Mouse (Mus musculus): ENCODE measurements at regions not wholly inside any gene's neighbourhood (a gene's known extent, or its start where the extent isn't known, plus 50 kb on each side); places are given as distances from the start of the nearest gene placed in this dataset.

DNA sequence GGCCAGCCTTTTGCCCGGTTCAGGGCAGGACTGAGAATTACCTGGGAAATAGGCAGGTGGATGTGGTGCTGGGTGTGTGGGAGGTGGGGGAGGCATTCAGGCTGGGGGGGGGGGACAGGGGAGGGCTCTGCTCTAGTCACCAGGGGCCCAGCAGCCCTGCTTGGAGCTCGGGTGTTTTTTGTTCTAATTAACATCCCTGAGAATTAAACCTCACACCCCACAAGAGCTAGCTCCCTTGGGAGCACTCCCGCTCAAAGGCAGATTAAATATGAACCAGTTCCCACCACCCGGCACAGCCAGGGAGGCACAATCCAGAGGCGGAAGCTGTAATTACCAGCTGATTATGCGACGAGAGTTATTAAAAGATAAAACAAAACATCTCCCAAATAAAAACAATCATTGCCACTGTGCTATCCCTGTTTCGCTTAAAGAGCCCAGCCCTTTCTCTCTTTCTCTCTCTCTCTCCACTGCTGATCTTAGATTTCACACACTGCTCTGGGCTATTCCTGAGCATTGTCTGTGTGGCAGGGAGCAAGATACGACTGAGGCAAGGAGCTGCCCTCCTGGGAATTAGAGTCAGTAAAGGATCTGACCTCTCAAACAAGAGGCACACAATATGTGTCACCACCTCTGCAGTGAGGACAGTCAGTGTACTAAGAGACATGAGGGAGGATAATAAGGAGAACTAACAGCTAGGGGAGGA, 397.0 kb downstream of the Matn1 start:
- Histone ChIP-seq H3K27ac (replicated peaks) (no peak overlapping the region), H3K9ac (no peak overlapping the region), H3K9me3 (replicated peaks) (no peaks in the 10 kb centered on the region), H3K4me1 (no peaks in the 10 kb centered on the region), H3K4me3 (replicated peaks) (no peak overlapping the region), H3K36me3 (no peaks in the 10 kb centered on the region), H3K27me3 (peaks cover 11% of the 10 kb centered on the region), H3K4me2 (replicated peaks) (no peak overlapping the region)
- WGBS: 18% methylated on average over 9 of the region's 9 CpGs
- ATAC-seq (ENCODE audit: insufficient number of reproducible peaks, low FRiP score, low TSS enrichment, low read depth): no peak

DNA sequence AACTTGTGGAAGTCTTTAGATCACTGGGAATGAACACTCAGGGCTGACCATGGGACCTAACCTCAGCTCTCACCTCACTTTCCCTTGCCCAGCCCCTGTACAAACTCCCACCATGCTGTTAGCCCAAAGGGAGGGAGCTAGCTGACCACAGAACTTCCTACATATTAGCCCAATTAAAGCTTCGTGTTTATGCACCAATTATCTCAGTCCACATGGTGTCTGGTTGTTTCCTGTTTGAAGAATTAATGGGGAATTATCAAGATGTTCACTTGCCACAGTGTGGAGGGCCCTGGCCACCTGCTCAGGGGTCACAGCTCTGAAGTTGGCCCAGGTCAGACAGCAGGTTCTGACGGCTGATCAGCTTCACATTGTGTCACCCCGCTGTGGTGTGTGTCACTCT, 402.5 kb downstream of the Matn1 start:
- Histone ChIP-seq H3K27me3 (peaks cover 2% of the 10 kb centered on the region), H3K4me2 (replicated peaks) (no peak overlapping the region), H3K9me3 (replicated peaks) (no peaks in the 10 kb centered on the region), H3K4me3 (replicated peaks) (no peak overlapping the region), H3K36me3 (no peaks in the 10 kb centered on the region), H3K9ac (no peak overlapping the region), H3K4me1 (no peaks in the 10 kb centered on the region), H3K27ac (replicated peaks) (no peak overlapping the region)
- 61% methylated on average over 3 of the region's 3 CpGs for WGBS
- no peak for ATAC-seq (ENCODE audit: insufficient number of reproducible peaks, low FRiP score, low TSS enrichment, low read depth)

DNA sequence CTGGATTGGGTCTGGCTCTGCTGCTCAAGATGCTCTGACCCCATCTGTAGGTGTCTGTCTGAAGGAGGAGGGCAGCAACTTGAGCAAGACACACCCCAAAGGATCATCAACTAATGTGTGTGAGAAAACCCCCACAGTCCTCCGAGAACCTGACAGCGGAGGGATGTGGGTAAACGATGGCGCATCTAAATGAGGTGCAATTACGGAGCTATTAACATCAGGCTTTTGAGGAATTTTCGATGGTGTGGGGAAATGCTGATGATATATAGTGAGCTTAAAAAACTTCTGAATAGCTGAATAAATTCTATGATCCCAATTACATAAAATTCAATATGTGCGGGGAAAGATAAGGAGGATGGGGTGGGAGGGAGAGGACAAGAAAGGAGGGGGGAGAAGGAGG, 406.1 kb downstream of the Matn1 start:
- peaks cover 2% of the 10 kb centered on the region for H3K27me3 ChIP-seq
- no peaks in the 10 kb centered on the region for H3K9me3 ChIP-seq (replicated peaks)
- H3K27ac ChIP-seq (replicated peaks): no peak overlapping the region
- WGBS: 52% methylated on average over 7 of the region's 7 CpGs
- no peak overlapping the region for H3K9ac ChIP-seq
- no peaks in the 10 kb centered on the region for H3K4me1 ChIP-seq
- no peak for ATAC-seq (ENCODE audit: insufficient number of reproducible peaks, low FRiP score, low TSS enrichment, low read depth)
- H3K36me3 ChIP-seq: no peaks in the 10 kb centered on the region
- H3K4me2 ChIP-seq (replicated peaks): no peak overlapping the region
- H3K4me3 ChIP-seq (replicated peaks): no peak overlapping the region

DNA sequence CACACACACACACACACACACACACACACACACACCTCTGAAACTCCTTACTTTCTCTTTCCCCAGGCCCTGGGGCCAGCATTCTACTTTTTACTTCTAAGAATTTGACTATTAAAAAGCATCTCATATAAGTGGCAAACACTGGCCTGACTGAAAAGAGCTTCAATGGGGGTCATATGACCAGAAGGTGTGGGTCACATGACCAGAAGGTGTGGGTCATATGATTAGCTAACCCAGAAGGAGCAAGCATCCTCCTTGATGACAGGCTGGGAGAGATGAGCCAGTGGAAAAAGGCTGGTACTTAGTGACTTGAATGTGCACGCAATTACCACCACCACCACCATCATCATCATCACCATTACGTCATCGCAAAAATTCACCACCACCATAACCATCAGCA, 410.7 kb downstream of the Matn1 start:
- Histone ChIP-seq H3K4me3 (replicated peaks) (no peak overlapping the region), H3K27ac (replicated peaks) (no peak overlapping the region), H3K4me2 (replicated peaks) (no peak overlapping the region), H3K4me1 (no peaks in the 10 kb centered on the region), H3K9ac (no peak overlapping the region), H3K27me3 (no peaks in the 10 kb centered on the region; the same call in 1 of the 2 replicates), H3K36me3 (no peaks in the 10 kb centered on the region), H3K9me3 (replicated peaks) (no peaks in the 10 kb centered on the region)
- ATAC-seq (ENCODE audit: insufficient number of reproducible peaks, low FRiP score, low TSS enrichment, low read depth): no peak
- WGBS: 98% methylated on average over 3 of the region's 3 CpGs

DNA sequence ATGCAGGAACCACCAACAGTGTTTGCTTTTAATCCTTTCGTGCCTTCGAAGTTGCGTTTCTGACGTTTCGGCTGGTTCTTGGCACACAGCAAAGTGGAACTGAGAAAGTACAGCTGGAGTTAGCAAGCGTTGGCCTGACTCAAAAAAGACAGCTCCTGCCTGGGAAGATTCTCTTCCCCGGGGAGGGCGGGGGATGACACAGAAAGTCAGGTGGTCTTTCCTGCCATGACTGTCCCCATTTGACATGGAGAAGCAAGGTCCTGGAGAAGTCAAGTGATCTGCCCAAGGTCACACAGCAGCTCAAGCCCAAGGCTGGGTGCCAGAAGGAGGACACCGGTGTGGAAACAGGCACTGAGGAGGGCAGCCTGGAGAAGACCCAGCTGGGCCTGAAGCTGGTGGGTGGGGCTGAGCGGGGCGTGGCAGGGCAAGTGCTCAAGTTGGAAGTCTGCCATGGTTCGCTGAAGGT, 411.4 kb downstream of the Matn1 start:
- Histone ChIP-seq H3K4me3 (replicated peaks) (no peak overlapping the region), H3K27ac (replicated peaks) (no peak overlapping the region), H3K36me3 (no peaks in the 10 kb centered on the region), H3K9me3 (replicated peaks) (no peaks in the 10 kb centered on the region), H3K9ac (no peak overlapping the region), H3K4me1 (no peaks in the 10 kb centered on the region), H3K4me2 (replicated peaks) (no peak overlapping the region), H3K27me3 (no peaks in the 10 kb centered on the region; the same call in 1 of the 2 replicates)
- WGBS: 79% methylated on average over 12 of the region's 12 CpGs
- ATAC-seq (ENCODE audit: insufficient number of reproducible peaks, low FRiP score, low TSS enrichment, low read depth): no peak

DNA sequence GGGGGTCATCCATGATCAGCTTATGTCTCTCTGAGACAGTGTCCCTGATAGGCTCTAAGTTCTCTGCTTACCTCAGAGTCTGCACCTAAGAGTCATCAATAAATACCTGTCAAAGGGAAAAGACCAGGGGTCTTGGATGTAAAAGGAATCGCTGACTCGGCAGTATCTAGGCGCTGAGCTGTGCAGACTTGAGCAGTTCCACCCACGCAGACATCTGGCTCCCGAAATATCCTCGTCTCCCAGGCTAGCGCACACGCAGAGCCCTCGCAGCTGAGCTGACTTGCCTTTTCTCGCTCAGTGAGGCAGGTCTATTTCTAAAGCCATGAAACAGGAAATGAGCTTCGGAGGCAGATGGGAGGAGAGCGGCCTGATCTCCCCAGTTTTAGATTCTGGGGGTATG, 412.1 kb downstream of the Matn1 start:
- no peak overlapping the region for H3K9ac ChIP-seq
- no peaks in the 10 kb centered on the region for H3K27me3 ChIP-seq
- H3K9me3 ChIP-seq (replicated peaks): no peaks in the 10 kb centered on the region
- no peak overlapping the region for H3K4me3 ChIP-seq (replicated peaks)
- WGBS: 70% methylated on average over 12 of the region's 12 CpGs
- H3K27ac ChIP-seq (replicated peaks): no peak overlapping the region
- no peaks in the 10 kb centered on the region for H3K36me3 ChIP-seq
- ATAC-seq (ENCODE audit: insufficient number of reproducible peaks, low FRiP score, low TSS enrichment, low read depth): no peak
- no peak overlapping the region for H3K4me2 ChIP-seq (replicated peaks)
- no peaks in the 10 kb centered on the region for H3K4me1 ChIP-seq

DNA sequence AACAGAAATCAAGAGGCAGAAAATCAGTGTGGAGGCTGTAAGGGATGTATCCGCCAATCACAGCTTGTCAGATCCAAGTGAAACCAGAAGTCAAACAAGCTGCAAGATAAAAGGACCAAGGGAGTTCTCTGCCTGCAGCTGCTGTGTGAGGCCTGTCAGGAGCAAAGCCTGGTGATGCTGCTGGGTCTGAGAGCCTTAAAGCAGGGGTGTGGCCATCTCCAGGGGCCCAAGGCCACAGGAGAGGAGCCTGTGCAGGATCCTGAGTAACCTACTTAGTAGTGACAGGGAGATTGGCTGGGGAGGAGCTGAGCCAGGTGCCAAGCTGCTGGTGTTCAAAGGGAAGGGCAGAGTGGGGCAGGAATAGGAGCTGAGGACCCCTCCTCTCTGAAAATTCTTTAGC, 418.8 kb downstream of the Matn1 start:
- ATAC-seq (ENCODE audit: insufficient number of reproducible peaks, low FRiP score, low TSS enrichment, low read depth): no peak
- Histone ChIP-seq H3K27ac (replicated peaks) (no peak overlapping the region), H3K4me2 (replicated peaks) (no peak overlapping the region), H3K27me3 (no peaks in the 10 kb centered on the region), H3K4me1 (no peaks in the 10 kb centered on the region), H3K9me3 (replicated peaks) (no peaks in the 10 kb centered on the region), H3K9ac (no peak overlapping the region), H3K4me3 (replicated peaks) (no peak overlapping the region), H3K36me3 (no peaks in the 10 kb centered on the region)
- 59% methylated on average over 1 of the region's 1 CpGs for WGBS

DNA sequence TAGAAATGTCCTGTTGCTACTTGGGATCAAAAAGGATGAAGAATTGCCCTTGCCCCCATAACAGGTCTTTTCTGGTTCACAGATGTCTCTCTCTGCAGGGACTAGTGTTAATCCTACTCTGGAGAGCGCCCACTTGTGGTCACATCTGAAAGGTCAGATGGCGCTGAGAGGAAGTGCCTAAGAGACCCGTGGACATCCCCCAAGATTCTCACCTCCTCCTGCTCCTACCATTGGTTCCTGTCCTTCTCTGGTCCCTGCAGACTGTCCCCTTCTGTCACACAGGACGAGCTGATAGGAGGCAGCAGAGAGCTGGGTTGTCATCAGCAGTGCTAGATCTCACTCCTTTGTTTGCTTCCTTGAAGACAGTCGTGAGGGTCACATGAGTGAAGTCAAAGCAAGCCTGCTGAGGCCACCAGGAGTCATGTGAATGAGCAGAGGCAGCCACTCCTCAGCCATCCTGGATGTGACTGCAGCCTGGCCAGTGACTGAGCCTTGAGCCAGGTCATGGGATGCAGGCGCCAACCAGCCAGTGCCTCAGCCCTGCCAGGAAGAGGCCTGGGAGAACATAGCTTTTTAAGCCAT, 420.6 kb downstream of the Matn1 start:
- no peaks in the 10 kb centered on the region for H3K4me1 ChIP-seq
- no peak overlapping the region for H3K4me3 ChIP-seq (replicated peaks)
- no peak overlapping the region for H3K9ac ChIP-seq
- ATAC-seq (ENCODE audit: insufficient number of reproducible peaks, low FRiP score, low TSS enrichment, low read depth): no peak
- no peak overlapping the region for H3K4me2 ChIP-seq (replicated peaks)
- H3K27me3 ChIP-seq: no peaks in the 10 kb centered on the region
- no peaks in the 10 kb centered on the region for H3K36me3 ChIP-seq
- no peaks in the 10 kb centered on the region for H3K9me3 ChIP-seq (replicated peaks)
- 38% methylated on average over 6 of the region's 6 CpGs for WGBS
- no peak overlapping the region for H3K27ac ChIP-seq (replicated peaks)

DNA sequence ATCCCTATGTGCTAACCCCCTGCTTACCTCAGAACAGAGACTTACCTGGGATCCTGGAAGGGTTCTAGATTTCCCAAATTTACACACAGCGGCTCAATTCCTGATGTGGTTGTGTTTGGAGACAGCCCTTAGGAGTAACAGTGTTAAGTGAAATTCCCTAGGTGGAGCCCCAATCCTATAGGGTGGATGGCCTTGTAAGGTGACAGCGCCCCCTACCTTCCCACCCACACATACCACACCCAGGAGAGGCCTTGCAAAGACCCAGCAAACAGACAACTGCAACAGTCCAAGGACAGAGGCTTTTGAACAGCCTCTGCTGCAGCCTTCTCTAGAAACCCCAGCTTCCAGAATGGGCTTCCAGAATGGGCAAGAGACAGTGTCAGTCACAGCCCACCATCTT, 421.8 kb downstream of the Matn1 start:
- Histone ChIP-seq H3K4me3 (replicated peaks) (no peak overlapping the region), H3K4me1 (no peaks in the 10 kb centered on the region), H3K4me2 (replicated peaks) (no peak overlapping the region), H3K36me3 (no peaks in the 10 kb centered on the region), H3K27ac (replicated peaks) (no peak overlapping the region), H3K9ac (no peak overlapping the region), H3K27me3 (no peaks in the 10 kb centered on the region), H3K9me3 (replicated peaks) (no peaks in the 10 kb centered on the region)
- no peak for ATAC-seq (ENCODE audit: insufficient number of reproducible peaks, low FRiP score, low TSS enrichment, low read depth)
- WGBS: 54% methylated on average over 2 of the region's 2 CpGs

DNA sequence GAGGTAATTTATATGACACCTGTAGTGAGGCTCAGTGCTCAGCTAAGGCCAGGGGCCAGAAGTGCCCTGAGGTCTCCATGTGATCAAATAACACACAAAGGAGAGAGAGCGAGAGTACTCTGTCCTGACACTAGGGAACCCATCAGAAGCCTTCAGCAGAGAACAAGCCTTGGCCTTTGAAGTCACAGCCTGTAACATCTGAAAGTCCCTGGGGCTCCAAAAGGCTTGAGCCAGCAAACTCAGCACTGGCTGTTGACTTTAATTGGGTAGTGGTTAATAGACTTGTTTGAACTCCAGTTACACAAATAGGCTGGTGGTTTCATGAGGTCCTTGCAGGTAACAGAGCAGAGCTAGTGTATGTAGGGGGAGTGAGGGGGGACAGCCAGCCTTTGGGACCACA, 422.5 kb downstream of the Matn1 start:
- no peaks in the 10 kb centered on the region for H3K4me1 ChIP-seq
- no peak overlapping the region for H3K27ac ChIP-seq (replicated peaks)
- no peaks in the 10 kb centered on the region for H3K9me3 ChIP-seq (replicated peaks)
- H3K4me2 ChIP-seq (replicated peaks): no peak overlapping the region
- no peak overlapping the region for H3K9ac ChIP-seq
- no peak overlapping the region for H3K4me3 ChIP-seq (replicated peaks)
- no peak for ATAC-seq (ENCODE audit: insufficient number of reproducible peaks, low FRiP score, low TSS enrichment, low read depth)
- H3K36me3 ChIP-seq: no peaks in the 10 kb centered on the region
- no peaks in the 10 kb centered on the region for H3K27me3 ChIP-seq
- 58% methylated on average over 1 of the region's 1 CpGs for WGBS

DNA sequence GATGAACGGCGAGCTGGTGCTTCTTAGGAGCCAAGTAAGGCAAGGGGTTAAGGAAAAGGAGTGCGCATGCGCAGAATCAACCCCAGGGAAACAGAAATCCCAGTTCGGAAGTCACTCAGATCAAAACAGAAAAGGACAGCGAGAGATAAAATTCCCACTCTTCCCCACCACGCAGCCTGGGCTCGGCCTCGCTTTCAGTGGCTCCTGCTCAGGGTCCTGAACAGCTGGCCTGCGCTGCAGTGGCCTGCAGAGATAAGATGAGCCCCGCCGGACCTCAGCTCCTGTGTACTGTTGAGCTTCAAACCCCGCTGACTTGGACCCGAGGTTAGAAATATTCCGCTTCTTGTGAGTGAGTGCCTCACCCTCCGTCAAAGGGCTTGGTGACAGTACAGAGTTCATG, 428.3 kb downstream of the Matn1 start:
- ATAC-seq (ENCODE audit: insufficient number of reproducible peaks, low FRiP score, low TSS enrichment, low read depth): no peak
- no peaks in the 10 kb centered on the region for H3K9me3 ChIP-seq (replicated peaks)
- H3K27me3 ChIP-seq: no peaks in the 10 kb centered on the region
- no peak overlapping the region for H3K4me3 ChIP-seq (replicated peaks)
- no peaks in the 10 kb centered on the region for H3K36me3 ChIP-seq
- no peak overlapping the region for H3K9ac ChIP-seq
- WGBS: 83% methylated on average over 16 of the region's 16 CpGs
- H3K4me2 ChIP-seq (replicated peaks): no peak overlapping the region
- no peaks in the 10 kb centered on the region for H3K4me1 ChIP-seq
- no peak overlapping the region for H3K27ac ChIP-seq (replicated peaks)

DNA sequence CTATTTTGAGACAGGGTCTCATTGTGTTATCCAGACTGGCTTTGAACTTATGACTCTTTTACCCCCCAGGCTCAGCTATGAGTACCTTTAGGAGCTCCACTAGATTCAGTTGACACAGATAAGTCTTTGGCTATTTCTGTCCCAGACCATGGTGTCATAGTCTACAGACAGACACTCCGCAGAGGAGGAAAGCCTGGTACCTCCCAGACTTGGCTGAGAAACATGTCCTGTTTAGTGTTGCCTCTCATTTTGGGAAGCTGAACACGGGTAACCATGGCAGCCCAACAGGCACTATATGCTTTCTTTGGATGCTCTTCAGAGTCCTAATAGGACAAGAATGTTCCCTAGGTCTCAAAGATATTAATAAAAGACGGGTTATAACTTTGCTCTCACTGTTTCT, 429.0 kb downstream of the Matn1 start:
- no peak overlapping the region for H3K4me2 ChIP-seq (replicated peaks)
- H3K36me3 ChIP-seq: no peaks in the 10 kb centered on the region
- no peak overlapping the region for H3K9ac ChIP-seq
- H3K4me1 ChIP-seq: no peaks in the 10 kb centered on the region
- WGBS: 76% methylated on average over 3 of the region's 3 CpGs
- H3K27ac ChIP-seq (replicated peaks): no peak overlapping the region
- H3K27me3 ChIP-seq: no peaks in the 10 kb centered on the region
- no peak overlapping the region for H3K4me3 ChIP-seq (replicated peaks)
- H3K9me3 ChIP-seq (replicated peaks): no peaks in the 10 kb centered on the region
- no peak for ATAC-seq (ENCODE audit: insufficient number of reproducible peaks, low FRiP score, low TSS enrichment, low read depth)
